14 mouse cellular contexts compared by ENCODE assay signal in the genomic region with DNA sequence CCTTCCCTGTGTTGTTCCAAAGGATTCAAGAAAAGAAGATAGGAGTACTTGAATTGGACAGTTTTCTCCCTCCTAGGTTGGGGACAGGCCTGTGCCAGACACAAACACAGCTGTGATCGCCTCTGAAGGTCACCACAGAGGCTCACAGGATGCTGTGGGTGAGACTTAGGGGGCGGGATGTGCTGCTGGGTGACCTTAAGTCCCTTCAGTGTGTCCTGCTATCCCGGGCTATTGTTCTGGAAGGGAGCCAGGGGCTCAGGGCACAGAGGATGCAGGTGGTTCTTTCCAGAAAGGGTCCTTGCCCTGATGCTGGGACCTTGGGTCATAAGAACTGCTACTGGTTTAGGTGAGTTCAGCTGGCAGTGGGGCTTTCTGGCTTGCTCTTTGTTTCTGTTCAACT.
DNase-seq lines count a peak whose midpoint lies in the region; ATAC-seq lines count a peak whose summit lies in the region.
"Had no signal": no experiment of that assay in that cellular context is flagged by ENCODE, and none has a peak within 500 bp of the region (broad histone marks: within the 10 kb centered on the region; RNA-seq: fewer than 3 reads in every experiment).

No protein-coding gene starts in this region.

- H3K4me2 ChIP-seq in heart, embryonic 12.5 days = no peak overlapping the region
- H3K4me2 ChIP-seq in lung, embryonic 15.5 days = no peak overlapping the region
- no peak overlapping the region for H3K4me2 ChIP-seq in hindbrain, embryonic 12.5 days (replicated peaks)
- H3K4me2 ChIP-seq: intestine, embryonic 15.5 days; liver, embryonic 13.5 days; midbrain, embryonic 12.5 days had no signal

- no peak overlapping the region for H3K9ac ChIP-seq in heart, embryonic 12.5 days
- no peak overlapping the region for H3K9ac ChIP-seq in lung, embryonic 15.5 days
- H3K9ac ChIP-seq in hindbrain, embryonic 12.5 days = no peak overlapping the region
- H3K9ac ChIP-seq: intestine, embryonic 15.5 days; liver, embryonic 13.5 days; midbrain, embryonic 12.5 days had no signal

- no peak for ATAC-seq in heart, embryonic 12.5 days (ENCODE audit: insufficient number of reproducible peaks, low FRiP score)
- no peak for ATAC-seq in lung, embryonic 15.5 days (ENCODE audit: borderline replicate concordance, extremely low read depth, low FRiP score, low TSS enrichment)
- ATAC-seq in hindbrain, embryonic 12.5 days (ENCODE audit: low FRiP score) = no peak
- ATAC-seq: CD4-positive, CD25-positive, alpha-beta regulatory T cell, adult 4 months; intestine, embryonic 15.5 days had no signal

- H3K4me3 ChIP-seq in heart, embryonic 12.5 days = no peak overlapping the region
- no peak overlapping the region for H3K4me3 ChIP-seq in lung, embryonic 15.5 days
- H3K4me3 ChIP-seq in hindbrain, embryonic 12.5 days = no peak overlapping the region
- H3K4me3 ChIP-seq: intestine, embryonic 15.5 days; liver, embryonic 13.5 days; midbrain, embryonic 12.5 days had no signal

- peak; percentile 23 to 36 for DNase-seq in heart, adult 18-20 months
- DNase-seq in adrenal gland, postnatal 25 days = peak; percentile 34
- peak; percentile 61 for DNase-seq in kidney, adult 9 months
- DNase-seq in urinary bladder, postnatal 4 days (ENCODE audit: low spot score in 2 of 2) = no peak
- no peak for DNase-seq in right cerebral cortex, adult 2 months (ENCODE audit: low spot score in 2 of 2)
- DNase-seq: cerebellum, postnatal 36 days; liver, embryonic 13.5 days; thymus, postnatal 25 days had no signal

- H3K27ac ChIP-seq in heart, embryonic 12.5 days (ENCODE audit: poor library complexity, severe bottlenecking) = no peak overlapping the region
- H3K27ac ChIP-seq in lung, embryonic 15.5 days = peak overlapping the region; percentile 42
- H3K27ac ChIP-seq in hindbrain, embryonic 12.5 days = no peak overlapping the region
- H3K27ac ChIP-seq: intestine, embryonic 15.5 days; liver, embryonic 13.5 days; midbrain, embryonic 12.5 days had no signal

- H3K36me3 ChIP-seq in heart, embryonic 12.5 days = no peaks in the 10 kb centered on the region
- no peaks in the 10 kb centered on the region for H3K36me3 ChIP-seq in lung, embryonic 15.5 days
- no peaks in the 10 kb centered on the region for H3K36me3 ChIP-seq in hindbrain, embryonic 12.5 days
- H3K36me3 ChIP-seq: intestine, embryonic 15.5 days; liver, embryonic 13.5 days; midbrain, embryonic 12.5 days had no signal

- 46% methylated on average over 3 of the region's 3 CpGs for WGBS in heart, embryonic 12.5 days
- WGBS in lung, embryonic 15.5 days = 33% methylated on average over 3 of the region's 3 CpGs
- WGBS in hindbrain, embryonic 12.5 days = 61% methylated on average over 3 of the region's 3 CpGs

- H3K27me3 ChIP-seq in heart, embryonic 12.5 days (replicated peaks) = no peaks in the 10 kb centered on the region
- no peaks in the 10 kb centered on the region for H3K27me3 ChIP-seq in lung, embryonic 15.5 days
- H3K27me3 ChIP-seq in hindbrain, embryonic 12.5 days = no peaks in the 10 kb centered on the region
- H3K27me3 ChIP-seq: intestine, embryonic 15.5 days; liver, embryonic 13.5 days; midbrain, embryonic 12.5 days had no signal

- no peaks in the 10 kb centered on the region for H3K4me1 ChIP-seq in heart, embryonic 12.5 days (replicated peaks)
- H3K4me1 ChIP-seq in lung, embryonic 15.5 days = peaks cover 12% of the 10 kb centered on the region; the same call in 1 of the 2 replicates
- peaks cover 3% of the 10 kb centered on the region; the same call in 1 of the 2 replicates for H3K4me1 ChIP-seq in hindbrain, embryonic 12.5 days
- H3K4me1 ChIP-seq: intestine, embryonic 15.5 days; liver, embryonic 13.5 days had no signal

- H3K9me3 ChIP-seq in heart, embryonic 12.5 days (replicated peaks) = no peaks in the 10 kb centered on the region
- H3K9me3 ChIP-seq in lung, embryonic 15.5 days = no peaks in the 10 kb centered on the region
- H3K9me3 ChIP-seq in hindbrain, embryonic 12.5 days (replicated peaks) = no peaks in the 10 kb centered on the region
- H3K9me3 ChIP-seq: intestine, embryonic 15.5 days; liver, embryonic 13.5 days; midbrain, embryonic 12.5 days had no signal

Comparison
In these comparisons a context has a peak if more than half of its experiments do, and no peak if none do; other contexts are left out.
1. DNase-seq: peak in heart, adult 18-20 months (2 of 2), adrenal gland, postnatal 25 days (single experiment) and kidney, adult 9 months (single experiment); none in urinary bladder, postnatal 4 days (0 of 2) and right cerebral cortex, adult 2 months (0 of 2).